Mouse (Mus musculus): ENCODE measurements around the gene Ccdc187. TPM values are rescaled to one million over a fixed set of nuclear protein-coding genes. Genes with fewer than 3 reads are reported as not detected.

The Ccdc187 gene
- total RNA-seq, 1 experiment, result 0.18 TPM

- H3K36me3 ChIP-seq (ENCODE audit: control insufficient read depth, insufficient read depth, low read length, poor library complexity, severe bottlenecking), result peaks cover 19% of the 10 kb centered on the region
- H3K27ac ChIP-seq (ENCODE audit: insufficient read depth, low read depth, low read length, poor library complexity, severe bottlenecking), result no peak within 1 kb of the TSS
- no peaks in the 10 kb centered on the region for H3K9me3 ChIP-seq (ENCODE audit: control insufficient read depth, insufficient read depth, low read depth, low read length)
- in situ Hi-C loops (cut with MboI; ENCODE audit: low sequenced_read_pairs in 2 of 2, unreplicated experiment in 2 of 2), result no loop called here
- TF ChIP-seq ZNF384 (IDR thresholded peaks at IDR 0.05; ENCODE audit: low read depth, low read length), result no peak
- no peak for TF ChIP-seq ZC3H11A (IDR thresholded peaks at IDR 0.05; ENCODE audit: borderline replicate concordance, low read depth, low read length)
- TF ChIP-seq HCFC1 (IDR thresholded peaks at IDR 0.05; ENCODE audit: borderline replicate concordance, insufficient read depth, low read length), result no peak
- no peak within 1 kb of the TSS for H3K9ac ChIP-seq (ENCODE audit: insufficient read depth, low read depth, low read length, poor library complexity, severe bottlenecking)
- peak; percentile 78 for DNase-seq (ENCODE audit: low read depth, low spot score)
- H3K4me1 ChIP-seq (ENCODE audit: control insufficient read depth in 2 of 2, insufficient read depth in 2 of 2, low read length in 2 of 2, poor library complexity in 1 of 2), result no peaks in the 10 kb centered on the region
- H3K4me3 ChIP-seq (ENCODE audit: insufficient read depth in 1 of 2, low read depth in 1 of 2, low read length in 2 of 2, poor library complexity in 1 of 2, severe bottlenecking in 1 of 2), result no peak within 1 kb of the TSS
These were observed 86.1 kb downstream of the Ccdc187 start, which contains the start of gene Lhx3 for GRCm38 (mm10) chr2:26208126-26208789. Lhx3 (minus strand) TSS chr2:26208289.

- H3K4me3 ChIP-seq (ENCODE audit: insufficient read depth in 1 of 2, low read depth in 1 of 2, low read length in 2 of 2, poor library complexity in 1 of 2, severe bottlenecking in 1 of 2), result no peak overlapping the region
- no peak for DNase-seq (ENCODE audit: low read depth, low spot score)
- TF ChIP-seq MAFK (IDR thresholded peaks at IDR 0.05; ENCODE audit: insufficient read depth, low read depth, low read length) (no peak), ZC3H11A (IDR thresholded peaks at IDR 0.05; ENCODE audit: borderline replicate concordance, low read depth, low read length) (no peak), ZNF384 (IDR thresholded peaks at IDR 0.05; ENCODE audit: low read depth, low read length) (no peak), HCFC1 (IDR thresholded peaks at IDR 0.05; ENCODE audit: borderline replicate concordance, insufficient read depth, low read length) (no peak), CHD2 (IDR thresholded peaks at IDR 0.05; ENCODE audit: low read depth, low read length) (no peak)
- no peaks in the 10 kb centered on the region for H3K9me3 ChIP-seq (ENCODE audit: control insufficient read depth, insufficient read depth, low read depth, low read length)
- in situ Hi-C loops (cut with MboI; ENCODE audit: low sequenced_read_pairs in 2 of 2, unreplicated experiment in 2 of 2), result no loop called here
- no peak overlapping the region for H3K9ac ChIP-seq (ENCODE audit: insufficient read depth, low read depth, low read length, poor library complexity, severe bottlenecking)
- H3K27ac ChIP-seq (ENCODE audit: insufficient read depth, low read depth, low read length, poor library complexity, severe bottlenecking), result no peak overlapping the region
- peaks cover 16% of the 10 kb centered on the region for H3K36me3 ChIP-seq (ENCODE audit: control insufficient read depth, insufficient read depth, low read length, poor library complexity, severe bottlenecking)
- H3K4me1 ChIP-seq (ENCODE audit: control insufficient read depth in 2 of 2, insufficient read depth in 2 of 2, low read length in 2 of 2, poor library complexity in 1 of 2), result peaks cover 0 to 2% of the 10 kb centered on the region in 2 experiments; a peak in 1 of 4 replicates
These were observed 86.8 kb downstream of the Ccdc187 start for GRCm38 (mm10) chr2:26207559-26207958.

GRCm38 (mm10) chr2:26205761-26206160, 88.6 kb downstream of the Ccdc187 start:
- H3K27ac ChIP-seq (ENCODE audit: insufficient read depth, low read depth, low read length, poor library complexity, severe bottlenecking), result no peak overlapping the region
- H3K36me3 ChIP-seq (ENCODE audit: control insufficient read depth, insufficient read depth, low read length, poor library complexity, severe bottlenecking), result peaks cover 4% of the 10 kb centered on the region; the same call in 1 of the 2 replicates
- H3K9ac ChIP-seq (ENCODE audit: insufficient read depth, low read depth, low read length, poor library complexity, severe bottlenecking), result no peak overlapping the region
- no peak for TF ChIP-seq MAFK (IDR thresholded peaks at IDR 0.05; ENCODE audit: insufficient read depth, low read depth, low read length)
- TF ChIP-seq ZC3H11A (IDR thresholded peaks at IDR 0.05; ENCODE audit: borderline replicate concordance, low read depth, low read length), result no peak
- no peak for TF ChIP-seq ZNF384 (IDR thresholded peaks at IDR 0.05; ENCODE audit: low read depth, low read length)
- TF ChIP-seq CHD2 (IDR thresholded peaks at IDR 0.05; ENCODE audit: low read depth, low read length), result no peak
- TF ChIP-seq HCFC1 (IDR thresholded peaks at IDR 0.05; ENCODE audit: borderline replicate concordance, insufficient read depth, low read length), result no peak
- H3K4me3 ChIP-seq (ENCODE audit: insufficient read depth in 1 of 2, low read depth in 1 of 2, low read length in 2 of 2, poor library complexity in 1 of 2, severe bottlenecking in 1 of 2), result no peak overlapping the region; a peak in 1 of 4 replicates
- no peak for DNase-seq (ENCODE audit: low read depth, low spot score)
- H3K4me1 ChIP-seq (ENCODE audit: control insufficient read depth in 2 of 2, insufficient read depth in 2 of 2, low read length in 2 of 2, poor library complexity in 1 of 2), result peaks cover 0 to 7% of the 10 kb centered on the region in 2 experiments; a peak in 1 of 4 replicates
- in situ Hi-C loops (cut with MboI; ENCODE audit: low sequenced_read_pairs in 2 of 2, unreplicated experiment in 2 of 2), result no loop called here
- no peaks in the 10 kb centered on the region for H3K9me3 ChIP-seq (ENCODE audit: control insufficient read depth, insufficient read depth, low read depth, low read length)

- Histone ChIP-seq H3K4me1 (ENCODE audit: control insufficient read depth in 2 of 2, insufficient read depth in 2 of 2, low read length in 2 of 2, poor library complexity in 1 of 2) (peaks cover 0 to 7% of the 10 kb centered on the region in 2 experiments; a peak in 1 of 4 replicates), H3K9me3 (ENCODE audit: control insufficient read depth, insufficient read depth, low read depth, low read length) (no peaks in the 10 kb centered on the region), H3K9ac (ENCODE audit: insufficient read depth, low read depth, low read length, poor library complexity, severe bottlenecking) (no peak overlapping the region), H3K27ac (ENCODE audit: insufficient read depth, low read depth, low read length, poor library complexity, severe bottlenecking) (no peak overlapping the region), H3K36me3 (ENCODE audit: control insufficient read depth, insufficient read depth, low read length, poor library complexity, severe bottlenecking) (peaks cover under 1% of the 10 kb centered on the region; the same call in 1 of the 2 replicates), H3K4me3 (ENCODE audit: insufficient read depth in 1 of 2, low read depth in 1 of 2, low read length in 2 of 2, poor library complexity in 1 of 2, severe bottlenecking in 1 of 2) (no peak overlapping the region)
- no peak for TF ChIP-seq MAFK (IDR thresholded peaks at IDR 0.05; ENCODE audit: insufficient read depth, low read depth, low read length)
- TF ChIP-seq ZC3H11A (IDR thresholded peaks at IDR 0.05; ENCODE audit: borderline replicate concordance, low read depth, low read length), result no peak
- no peak for TF ChIP-seq HCFC1 (IDR thresholded peaks at IDR 0.05; ENCODE audit: borderline replicate concordance, insufficient read depth, low read length)
- TF ChIP-seq ZNF384 (IDR thresholded peaks at IDR 0.05; ENCODE audit: low read depth, low read length), result no peak
- no peak for TF ChIP-seq CHD2 (IDR thresholded peaks at IDR 0.05; ENCODE audit: low read depth, low read length)
- in situ Hi-C loops (cut with MboI; ENCODE audit: low sequenced_read_pairs in 2 of 2, unreplicated experiment in 2 of 2), result no loop called here
- no peak for DNase-seq (ENCODE audit: low read depth, low spot score)
These were observed 89.2 kb downstream of the Ccdc187 start for GRCm38 (mm10) chr2:26205126-26205525.
